Mouse (Mus musculus) thymus, adult 2 months (tissue): ENCODE results near the gene Far2. TPM values are rescaled to one million over a fixed set of nuclear protein-coding genes. Genes with fewer than 3 reads are reported as not detected.

Experiments
- DNase-seq: peaks from one replicate; pipeline ENCODE4 v3.0.0; 2021
- H3K27ac ChIP-seq: fragments of 200-500 bp; 2 replicates; pipeline ENCODE4 v1.5.1; 2012; ENCODE audit warnings: low read length, control low read depth; ENCODE audit not compliant: control insufficient read depth, insufficient read depth
- H3K27me3 ChIP-seq: fragments of 200-500 bp; 2 replicates; pipeline ENCODE4 v1.6.1; 2012; ENCODE audit warnings: mild to moderate bottlenecking, low read length, moderate library complexity, mixed read lengths; ENCODE audit not compliant: control insufficient read depth, insufficient read depth
- H3K36me3 ChIP-seq: fragments of 200-500 bp; 2 replicates; pipeline ENCODE4 v1.6.1; 2012; ENCODE audit warnings: mild to moderate bottlenecking, low read length, moderate library complexity; ENCODE audit not compliant: control insufficient read depth, insufficient read depth
- H3K4me1 ChIP-seq: fragments of 200-500 bp; replicated peaks from 2 replicates; pipeline ENCODE4 v1.6.1; 2012; ENCODE audit warnings: low read length; ENCODE audit not compliant: control insufficient read depth, insufficient read depth
- H3K4me3 ChIP-seq: fragments of 200-500 bp; 2 replicates; pipeline ENCODE4 v1.5.1; 2012; ENCODE audit warnings: mild to moderate bottlenecking, low read length, control low read depth, moderate library complexity; ENCODE audit not compliant: control insufficient read depth, insufficient read depth
- CTCF ChIP-seq: fragments of 200-500 bp; IDR thresholded peaks from 2 replicates; pipeline ENCODE4 v1.5.1; 2012; ENCODE audit warnings: mild to moderate bottlenecking, control low read depth, low read length, moderate library complexity, borderline replicate concordance; ENCODE audit not compliant: control insufficient read depth, poor library complexity, insufficient read depth; ENCODE audit errors: extremely low read depth
- POLR2A ChIP-seq: fragments of 200-500 bp; IDR thresholded peaks from 2 replicates; pipeline ENCODE4 v1.6.1; 2012; ENCODE audit warnings: mild to moderate bottlenecking, low read length, control low read depth, moderate library complexity; ENCODE audit not compliant: control insufficient read depth, poor library complexity, insufficient read depth; ENCODE audit errors: extremely low read depth
- WGBS: fragments of 180-500 bp; shearing (Covaris S2); methylation state at CpG from one replicate; pipeline ENCODE4 v1.1.7; 2018; 5-methylcytosine and 5-hydroxymethylcytosine counted together
- polyA plus RNA-seq: library from polyadenylated mRNA; depleted of rRNA; stranded (reverse); fragments of >200 nt; gene quantifications from 2 replicates; pipeline ENCODE4 v1.2.3, GENCODE M21; 2012; rRNA removed

Gene Far2
- polyA plus RNA-seq, 1 experiment = 0.22 TPM

GRCm38 (mm10) chr6:148211897-148212680 lies 165.0 kb downstream of the Far2 start, which contains the start of gene Ergic2:
Gene Ergic2, minus strand, starts transcription at chr6:148212374.
- Histone ChIP-seq H3K27me3 (no peaks in the 10 kb centered on the region), H3K36me3 (no peaks in the 10 kb centered on the region), H3K27ac (peak within 1 kb of the TSS; percentile 55), H3K4me1 (no peaks in the 10 kb centered on the region), H3K4me3 (peak within 1 kb of the TSS; percentile 56)
- peak; percentile 92 for DNase-seq
- under 1% methylated on average over 61 of the region's 61 CpGs for WGBS
- TF ChIP-seq POLR2A (peak; percentile 71), CTCF (no peak)

- TF ChIP-seq POLR2A (no peak), CTCF (no peak)
- WGBS = 5% methylated on average over 5 of the region's 5 CpGs
Observed at GRCm38 (mm10) chr6:148214765-148215164, 167.7 kb downstream of the Far2 start.

GRCm38 (mm10) chr6:148216752-148217151 lies 169.7 kb downstream of the Far2 start:
- TF ChIP-seq CTCF = no peak
- no peak for TF ChIP-seq POLR2A
- Histone ChIP-seq H3K4me1 (no peaks in the 10 kb centered on the region), H3K27ac (no peak overlapping the region), H3K27me3 (no peaks in the 10 kb centered on the region), H3K4me3 (no peak overlapping the region), H3K36me3 (no peaks in the 10 kb centered on the region)
- DNase-seq = no peak
- 89% methylated on average over 4 of the region's 4 CpGs for WGBS

More at GRCm38 (mm10) chr6:148214765-148215164, 167.7 kb downstream of the Far2 start:
- Histone ChIP-seq H3K27me3 (no peaks in the 10 kb centered on the region), H3K4me1 (no peaks in the 10 kb centered on the region), H3K27ac (no peak overlapping the region), H3K4me3 (no peak overlapping the region), H3K36me3 (no peaks in the 10 kb centered on the region)
- DNase-seq = peak; percentile 55

DNA sequence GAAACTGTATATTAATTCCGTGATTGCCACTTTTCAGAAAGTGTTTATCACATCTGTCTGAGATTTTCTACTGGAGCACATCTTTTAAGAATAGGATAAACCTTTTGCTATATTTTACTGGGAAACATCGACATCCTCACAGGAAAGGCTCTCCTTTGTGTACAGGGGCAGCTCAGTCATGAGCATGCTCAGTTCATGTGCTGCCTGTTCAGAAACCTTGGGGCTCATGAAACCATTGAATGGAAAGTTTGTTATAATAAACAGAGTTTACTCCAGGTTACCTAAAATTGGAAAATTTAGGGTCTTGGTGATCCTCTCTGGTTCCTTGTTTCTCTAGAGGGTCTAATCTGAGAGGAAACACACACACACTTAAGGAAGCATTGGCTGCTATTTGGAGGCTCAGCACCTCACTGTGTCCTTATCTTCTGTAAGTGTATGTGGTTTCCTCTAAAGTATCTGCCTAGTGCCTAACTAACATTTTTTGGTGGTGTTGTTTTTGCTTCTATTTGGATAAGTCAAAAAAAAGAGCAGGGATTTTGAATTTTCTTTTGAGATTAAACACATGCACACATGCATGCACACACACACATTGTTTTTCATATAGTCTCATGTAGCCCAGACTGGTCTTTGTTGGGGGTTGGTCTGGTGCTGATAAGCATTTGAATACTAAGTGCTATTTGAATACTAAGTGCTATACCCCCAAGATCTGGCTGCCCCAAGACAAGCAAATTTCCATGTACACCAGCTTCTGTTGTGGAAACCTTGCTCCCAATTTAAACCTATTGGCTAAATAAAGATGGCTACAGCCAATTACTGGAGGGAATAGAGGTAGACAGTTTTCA lies 171.4 kb downstream of the Far2 start:
- no peak for DNase-seq
- Histone ChIP-seq H3K4me1 (no peaks in the 10 kb centered on the region), H3K4me3 (no peak overlapping the region), H3K27me3 (no peaks in the 10 kb centered on the region), H3K36me3 (no peaks in the 10 kb centered on the region), H3K27ac (no peak overlapping the region)
- no peak for TF ChIP-seq CTCF
- TF ChIP-seq POLR2A = no peak
- 65% methylated on average over 2 of the region's 2 CpGs for WGBS

- DNase-seq = no peak
- Histone ChIP-seq H3K27me3 (no peaks in the 10 kb centered on the region), H3K4me1 (no peaks in the 10 kb centered on the region), H3K4me3 (no peak overlapping the region), H3K27ac (no peak overlapping the region), H3K36me3 (no peaks in the 10 kb centered on the region)
- 84% methylated on average over 2 of the region's 2 CpGs for WGBS
- no peak for TF ChIP-seq CTCF
- no peak for TF ChIP-seq POLR2A
Observed at GRCm38 (mm10) chr6:148222686-148223085, 175.6 kb downstream of the Far2 start.

DNA sequence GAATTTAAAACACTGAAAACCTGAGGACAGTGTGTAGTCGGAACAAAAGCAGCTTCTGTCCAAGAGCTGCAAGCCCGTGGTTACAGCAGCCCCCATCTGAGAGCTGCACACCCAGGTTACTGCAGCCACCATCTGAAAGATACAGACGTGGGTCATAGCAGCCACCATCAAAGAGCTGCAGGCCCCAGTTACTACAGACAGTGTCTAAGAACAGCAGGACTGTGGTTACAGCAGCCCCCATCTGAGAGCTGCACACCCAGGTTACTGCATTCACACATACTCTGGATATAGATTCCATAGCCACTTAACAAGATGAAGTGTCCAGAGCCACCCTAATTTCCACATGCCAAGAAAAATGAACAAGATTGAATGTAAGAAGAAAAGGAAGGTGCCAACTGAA lies 180.5 kb downstream of the Far2 start:
- WGBS = 66% methylated on average over 3 of the region's 3 CpGs
- no peaks in the 10 kb centered on the region for H3K36me3 ChIP-seq
- TF ChIP-seq POLR2A = no peak
- TF ChIP-seq CTCF = no peak
- H3K4me1 ChIP-seq = no peaks in the 10 kb centered on the region
- no peaks in the 10 kb centered on the region for H3K27me3 ChIP-seq
- no peak overlapping the region for H3K4me3 ChIP-seq
- DNase-seq = no peak
- no peak overlapping the region for H3K27ac ChIP-seq

Other genes with a start within 250 kb of the Far2 start
- gene Ergic2, start 165.1 kb downstream of the Far2 start, polyA plus RNA-seq = 27.9 and 32.3 TPM in 2 replicates